Mouse (Mus musculus) kidney, adult 2 months (tissue): ENCODE measurements around the gene Fam151b. TPM values are rescaled to one million over a fixed set of nuclear protein-coding genes. Genes with fewer than 3 reads are reported as not detected.

Experiments
- DNase-seq: peaks from one replicate; pipeline ENCODE4 v3.0.0; 2021
- H3K27ac ChIP-seq: fragments of 200-500 bp; 2 replicates; pipeline ENCODE4 v1.5.1; 2012; ENCODE audit warnings: low read depth, low read length, control low read depth, inconsistent platforms; ENCODE audit not compliant: insufficient read depth
- H3K27me3 ChIP-seq: fragments of 200-500 bp; replicated peaks from 2 replicates; pipeline ENCODE4 v1.6.1; 2012; ENCODE audit warnings: mild to moderate bottlenecking, moderate library complexity, low read length, inconsistent platforms; ENCODE audit not compliant: control insufficient read depth, insufficient read depth
- H3K36me3 ChIP-seq: fragments of 200-500 bp; 2 replicates; pipeline ENCODE4 v1.6.1; 2012; ENCODE audit warnings: mild to moderate bottlenecking, moderate library complexity, low read length, inconsistent platforms; ENCODE audit not compliant: control insufficient read depth, insufficient read depth
- H3K4me1 ChIP-seq: fragments of 200-500 bp; 2 replicates; pipeline ENCODE4 v1.6.1; 2011; ENCODE audit warnings: low read length; ENCODE audit not compliant: control insufficient read depth, insufficient read depth
- H3K4me3 ChIP-seq: fragments of 200-500 bp; 2 replicates; pipeline ENCODE4 v1.5.1; 2011; ENCODE audit warnings: mild to moderate bottlenecking, low read depth, low read length, control low read depth; ENCODE audit not compliant: insufficient read depth
- CTCF ChIP-seq: fragments of 200-500 bp; conservative IDR thresholded peaks from 2 replicates; pipeline ENCODE4 v1.5.1; 2011; ENCODE audit warnings: low read depth, mild to moderate bottlenecking, control low read depth, low read length, moderate library complexity, mixed read lengths; ENCODE audit not compliant: insufficient read depth, insufficient read length
- POLR2A ChIP-seq: fragments of 200-500 bp; IDR thresholded peaks from one replicate; pipeline ENCODE4 v1.6.1; 2011; ENCODE audit warnings: low read depth, low read length, control low read depth
- WGBS: fragments of 180-500 bp; shearing (Covaris S2); methylation state at CpG from one replicate; pipeline ENCODE4 v1.1.7; 2018; 5-methylcytosine and 5-hydroxymethylcytosine counted together
- polyA plus RNA-seq: library from polyadenylated mRNA; depleted of rRNA; stranded (reverse); fragments of >200 nt; gene quantifications from 2 replicates; pipeline ENCODE4 v1.2.3, GENCODE M21; 2012; rRNA removed

Gene Fam151b
- polyA plus RNA-seq: 4.6 and 5.1 TPM in 2 replicates

GRCm38 (mm10) chr13:92483852-92484463, at the start of gene Fam151b:
Gene Fam151b (minus strand): TSS chr13:92484015.
- H3K4me3 ChIP-seq: peak within 1 kb of the TSS; percentile 57
- H3K4me1 ChIP-seq: no peaks in the 10 kb centered on the region
- no peaks in the 10 kb centered on the region for H3K36me3 ChIP-seq
- 4% methylated on average over 19 of the region's 19 CpGs for WGBS
- peak within 1 kb of the TSS; percentile 78 for H3K27ac ChIP-seq
- no peaks in the 10 kb centered on the region for H3K27me3 ChIP-seq
- DNase-seq: peak; percentile 97
- TF ChIP-seq CTCF (no peak), POLR2A (peak; percentile 66)

GRCm38 (mm10) chr13:92532216-92532615, 48.4 kb upstream of the Fam151b start:
- Histone ChIP-seq H3K27me3 (no peaks in the 10 kb centered on the region), H3K4me1 (no peaks in the 10 kb centered on the region), H3K4me3 (no peak overlapping the region), H3K27ac (no peak overlapping the region), H3K36me3 (no peaks in the 10 kb centered on the region)
- TF ChIP-seq POLR2A (no peak), CTCF (no peak)
- DNase-seq: no peak
- 61% methylated on average over 2 of the region's 2 CpGs for WGBS

DNA sequence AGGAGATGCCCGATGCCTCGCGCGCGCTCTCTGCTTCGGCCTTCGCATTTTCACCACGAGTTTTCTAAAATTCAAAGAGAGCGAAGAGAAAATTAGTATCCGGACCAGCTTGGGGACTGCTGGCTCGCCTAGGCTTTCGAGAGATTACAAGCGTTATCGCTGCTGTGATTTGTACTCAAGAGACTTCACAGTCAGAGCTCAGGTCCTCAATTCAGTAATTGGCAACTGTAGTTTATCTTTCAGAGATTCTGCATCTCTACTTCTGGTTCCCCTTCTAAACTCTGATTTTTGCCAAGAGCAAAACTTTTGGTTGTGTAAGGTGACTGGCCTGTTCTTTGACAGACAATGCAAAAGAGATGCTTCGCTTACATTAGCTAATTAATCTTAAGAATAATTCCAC, 47.4 kb upstream of the Fam151b start:
- WGBS: 3% methylated on average over 15 of the region's 15 CpGs
- H3K4me1 ChIP-seq: no peaks in the 10 kb centered on the region
- H3K27ac ChIP-seq: peak overlapping the region; percentile 70
- TF ChIP-seq POLR2A (no peak), CTCF (no peak)
- H3K27me3 ChIP-seq: no peaks in the 10 kb centered on the region
- H3K4me3 ChIP-seq: peak overlapping the region; percentile 94
- H3K36me3 ChIP-seq: no peaks in the 10 kb centered on the region
- DNase-seq: no peak

DNA sequence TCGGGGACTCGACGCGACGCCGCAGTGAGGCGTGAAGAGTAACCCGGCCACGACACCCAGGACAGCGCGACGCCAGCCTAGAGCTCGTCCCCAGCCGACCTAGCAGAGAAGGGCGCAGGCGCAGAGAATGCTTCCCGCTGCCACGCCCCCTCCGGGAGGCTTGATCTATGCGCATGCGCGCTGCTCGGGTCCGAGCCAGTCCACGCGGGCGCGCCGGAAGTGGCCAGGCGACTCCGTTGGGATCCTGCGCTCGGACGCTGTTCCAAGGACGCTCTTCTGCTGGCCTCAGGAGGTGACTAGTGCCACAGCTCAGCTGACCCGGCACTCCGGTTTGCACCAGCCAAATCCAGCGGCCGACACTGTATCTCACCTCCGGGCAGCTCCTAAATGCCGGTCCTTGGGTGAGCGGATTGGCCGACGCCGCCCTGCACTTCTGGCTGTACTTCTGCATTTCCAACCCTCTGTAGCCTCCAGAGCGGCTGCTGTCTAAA, 47.0 kb upstream of the Fam151b start, which contains the start of gene Zfyve16:
Gene Zfyve16 (minus strand): TSS at position 148 of the 491 bp plus-strand sequence.
- peak; percentile 98 for DNase-seq
- Histone ChIP-seq H3K4me1 (no peaks in the 10 kb centered on the region), H3K27ac (peak within 1 kb of the TSS; percentile 70), H3K36me3 (no peaks in the 10 kb centered on the region), H3K4me3 (peak within 1 kb of the TSS; percentile 94), H3K27me3 (no peaks in the 10 kb centered on the region)
- TF ChIP-seq CTCF: no peak
- TF ChIP-seq POLR2A: peak; percentile 83
- WGBS: under 1% methylated on average over 46 of the region's 46 CpGs

- DNase-seq: no peak
- Histone ChIP-seq H3K4me3 (peak overlapping the region; percentile 94), H3K27ac (peak overlapping the region; percentile 70), H3K4me1 (no peaks in the 10 kb centered on the region), H3K27me3 (no peaks in the 10 kb centered on the region), H3K36me3 (no peaks in the 10 kb centered on the region)
- TF ChIP-seq POLR2A: no peak
- no peak for TF ChIP-seq CTCF
- WGBS: under 1% methylated on average over 47 of the region's 47 CpGs
Measured at GRCm38 (mm10) chr13:92529828-92530720, 46.3 kb upstream of the Fam151b start.

- WGBS: 89% methylated on average over 5 of the region's 5 CpGs
- no peak overlapping the region for H3K4me3 ChIP-seq
- H3K27ac ChIP-seq: no peak overlapping the region
- TF ChIP-seq CTCF (no peak), POLR2A (no peak)
- H3K27me3 ChIP-seq: no peaks in the 10 kb centered on the region
- DNase-seq: no peak
- no peaks in the 10 kb centered on the region for H3K4me1 ChIP-seq
- peaks cover 4% of the 10 kb centered on the region; the same call in 1 of the 2 replicates for H3K36me3 ChIP-seq
Measured at GRCm38 (mm10) chr13:92523178-92523813, 39.5 kb upstream of the Fam151b start.
